Mouse (Mus musculus) lung, embryonic 14.5 days (tissue): ENCODE measurements around the gene Gm38394. TPM values are rescaled to one million over a fixed set of nuclear protein-coding genes. Genes with fewer than 3 reads are reported as not detected.

Experiments used
- ATAC-seq: fragments of 200-750 bp; cut with Nextera tagmentation; 2 replicates; pipeline ENCODE4 v1.8.0; 2017; ENCODE audit warnings: mild to moderate bottlenecking, moderate TSS enrichment, moderate library complexity; ENCODE audit not compliant: insufficient read depth
- DNase-seq: peaks from one replicate; pipeline ENCODE4 v3.0.0-alpha.2; 2015
- H3K27ac ChIP-seq: fragments of 300-500 bp; sonication (generic); 2 replicates; pipeline ENCODE4 v1.5.1; 2014; ENCODE audit warnings: low read depth, mild to moderate bottlenecking, moderate library complexity
- H3K27me3 ChIP-seq: fragments of 300-500 bp; sonication (generic); 2 replicates; pipeline ENCODE4 v1.6.1; 2014; ENCODE audit warnings: low read length, control low read depth; ENCODE audit not compliant: insufficient read depth
- H3K36me3 ChIP-seq: fragments of 300-500 bp; sonication (generic); 2 replicates; pipeline ENCODE4 v1.6.1; 2014; ENCODE audit warnings: control low read depth; ENCODE audit not compliant: insufficient read depth
- H3K4me1 ChIP-seq: fragments of 300-500 bp; sonication (generic); 2 replicates; pipeline ENCODE4 v1.6.1; 2014; ENCODE audit warnings: antibody characterized with exemption, control low read depth; ENCODE audit not compliant: insufficient read depth
- H3K4me2 ChIP-seq: fragments of 300-500 bp; sonication (generic); 2 replicates; pipeline ENCODE4 v1.6.1; 2014; ENCODE audit warnings: mild to moderate bottlenecking
- H3K4me3 ChIP-seq: fragments of 300-500 bp; sonication (generic); 2 replicates; pipeline ENCODE4 v1.5.1; 2014; ENCODE audit warnings: low read depth, low read length
- H3K9ac ChIP-seq: fragments of 300-500 bp; sonication (generic); 2 replicates; pipeline ENCODE4 v1.6.1; 2014
- H3K9me3 ChIP-seq: fragments of 300-500 bp; sonication (generic); 2 replicates; pipeline ENCODE4 v1.6.1; 2016; ENCODE audit warnings: low read depth, low read length, control low read depth
- CTCF ChIP-seq: IDR thresholded peaks from 2 replicates; pipeline ENCODE4 v1.5.1; 2016; ENCODE audit warnings: antibody characterized with exemption, low read depth
- WGBS: fragments of 180-500 bp; shearing (Covaris S2); extraction: QIAGEN DNeasy Blood & Tissue Kit; methylation state at CpG from one replicate; pipeline ENCODE4 v1.1.7; 2014; 5-methylcytosine and 5-hydroxymethylcytosine counted together
- polyA plus RNA-seq: library from polyadenylated mRNA; unstranded; fragments of >200 nt; fragmentation: Nextera tagmentation; extraction: Ambion mirVana; gene quantifications from 2 replicates; pipeline ENCODE4 v1.2.1, GENCODE M21; 2014

Gene Gm38394
- polyA plus RNA-seq, 1 experiment from 2014 or later, result 11.9 TPM

GRCm38 (mm10) chr1:133694301-133694700 is 33.2 kb upstream of the Gm38394 start:
- WGBS, result 9% methylated on average over 1 of the region's 1 CpGs
- Histone ChIP-seq H3K4me2 (no peak overlapping the region), H3K36me3 (no peaks in the 10 kb centered on the region)

GRCm38 (mm10) chr1:133693536-133694114 is 32.5 kb upstream of the Gm38394 start:
- ATAC-seq, result no peak
- H3K4me3 ChIP-seq, result no peak overlapping the region
- peak overlapping the region; percentile 88 for H3K27ac ChIP-seq
- H3K9me3 ChIP-seq, result no peaks in the 10 kb centered on the region
- no peak overlapping the region for H3K9ac ChIP-seq
- H3K36me3 ChIP-seq, result no peaks in the 10 kb centered on the region
- no peak overlapping the region for H3K4me2 ChIP-seq
- WGBS, result 57% methylated on average over 11 of the region's 11 CpGs
- H3K27me3 ChIP-seq, result no peaks in the 10 kb centered on the region
- no peak for TF ChIP-seq CTCF
- peaks cover 20% of the 10 kb centered on the region for H3K4me1 ChIP-seq
- DNase-seq, result no peak

More at GRCm38 (mm10) chr1:133694301-133694700, 33.2 kb upstream of the Gm38394 start:
- ATAC-seq, result no peak
- no peak for TF ChIP-seq CTCF
- H3K9me3 ChIP-seq, result no peaks in the 10 kb centered on the region
- H3K27ac ChIP-seq, result peak overlapping the region; percentile 88
- H3K4me1 ChIP-seq, result peaks cover 20% of the 10 kb centered on the region
- DNase-seq, result peak; percentile 35
- H3K27me3 ChIP-seq, result no peaks in the 10 kb centered on the region
- H3K4me3 ChIP-seq, result no peak overlapping the region
- H3K9ac ChIP-seq, result no peak overlapping the region

- DNase-seq, result no peak
- H3K4me1 ChIP-seq, result peaks cover 20% of the 10 kb centered on the region
- H3K27me3 ChIP-seq, result no peaks in the 10 kb centered on the region
- no peak overlapping the region for H3K9ac ChIP-seq
- H3K4me3 ChIP-seq, result no peak overlapping the region
- H3K36me3 ChIP-seq, result no peaks in the 10 kb centered on the region
- no peak overlapping the region for H3K27ac ChIP-seq
- H3K9me3 ChIP-seq, result no peaks in the 10 kb centered on the region
- H3K4me2 ChIP-seq, result no peak overlapping the region
- WGBS, result 40% methylated on average over 4 of the region's 4 CpGs
- no peak for ATAC-seq
- no peak for TF ChIP-seq CTCF
Measured at GRCm38 (mm10) chr1:133692195-133692594, 31.1 kb upstream of the Gm38394 start.

GRCm38 (mm10) chr1:133691046-133691445 is 29.9 kb upstream of the Gm38394 start:
- 88% methylated on average over 6 of the region's 6 CpGs for WGBS
- no peak overlapping the region for H3K4me2 ChIP-seq
- no peak overlapping the region for H3K27ac ChIP-seq

GRCm38 (mm10) chr1:133689897-133690296 is 28.8 kb upstream of the Gm38394 start, which contains the start of gene Lax1:
Lax1 (minus strand) TSS chr1:133690108.
- H3K4me3 ChIP-seq, result no peak within 1 kb of the TSS
- WGBS, result 20% methylated on average over 6 of the region's 6 CpGs
- TF ChIP-seq CTCF, result no peak
- no peak within 1 kb of the TSS for H3K4me2 ChIP-seq
- H3K27ac ChIP-seq, result no peak within 1 kb of the TSS
- H3K36me3 ChIP-seq, result no peaks in the 10 kb centered on the region
- H3K9ac ChIP-seq, result no peak within 1 kb of the TSS
- H3K9me3 ChIP-seq, result no peaks in the 10 kb centered on the region
- peaks cover 8% of the 10 kb centered on the region for H3K4me1 ChIP-seq
- ATAC-seq (no peak), DNase-seq (no peak)
- no peaks in the 10 kb centered on the region for H3K27me3 ChIP-seq

More at GRCm38 (mm10) chr1:133691046-133691445, 29.9 kb upstream of the Gm38394 start:
- DNase-seq (no peak), ATAC-seq (no peak)
- Histone ChIP-seq H3K9ac (no peak overlapping the region), H3K4me3 (no peak overlapping the region), H3K27me3 (no peaks in the 10 kb centered on the region), H3K4me1 (peaks cover 16% of the 10 kb centered on the region), H3K9me3 (no peaks in the 10 kb centered on the region), H3K36me3 (no peaks in the 10 kb centered on the region)
- no peak for TF ChIP-seq CTCF

GRCm38 (mm10) chr1:133688301-133688700 is 27.2 kb upstream of the Gm38394 start:
- Histone ChIP-seq H3K9ac (no peak overlapping the region), H3K9me3 (no peaks in the 10 kb centered on the region), H3K4me2 (no peak overlapping the region), H3K4me3 (no peak overlapping the region), H3K27me3 (no peaks in the 10 kb centered on the region), H3K36me3 (no peaks in the 10 kb centered on the region), H3K27ac (no peak overlapping the region), H3K4me1 (0 out of 2 replicates have a peak, but pooled peaks cover 2% of the 10 kb centered on the region)
- DNase-seq, result no peak
- ATAC-seq, result no peak
- TF ChIP-seq CTCF, result no peak
- WGBS, result 69% methylated on average over 7 of the region's 7 CpGs

GRCm38 (mm10) chr1:133685749-133686519 is 24.8 kb upstream of the Gm38394 start:
- H3K4me2 ChIP-seq, result no peak overlapping the region
- H3K36me3 ChIP-seq, result no peaks in the 10 kb centered on the region
- H3K4me1 ChIP-seq, result 0 out of 2 replicates have a peak, but pooled peaks cover 2% of the 10 kb centered on the region
- TF ChIP-seq CTCF, result no peak
- H3K27me3 ChIP-seq, result no peaks in the 10 kb centered on the region
- ATAC-seq (0 out of 2 replicates have a peak, but pooled peaks have one; percentile 41), DNase-seq (peak; percentile 55)
- no peak overlapping the region for H3K27ac ChIP-seq
- no peak overlapping the region for H3K4me3 ChIP-seq
- no peak overlapping the region for H3K9ac ChIP-seq
- 68% methylated on average over 10 of the region's 10 CpGs for WGBS
- H3K9me3 ChIP-seq, result no peaks in the 10 kb centered on the region
